Mouse (Mus musculus) small intestine, adult 2 months (tissue): ENCODE data around the gene Ppm1h. TPM values are rescaled to one million over a fixed set of nuclear protein-coding genes. Genes with fewer than 3 reads are reported as not detected.

Source experiments
- H3K27ac ChIP-seq: fragments of 200-500 bp; 2 replicates; pipeline ENCODE4 v1.5.1; 2012; ENCODE audit warnings: low read depth, low read length, control low read depth, inconsistent platforms; ENCODE audit not compliant: insufficient read depth
- H3K27me3 ChIP-seq: fragments of 200-500 bp; 2 replicates; pipeline ENCODE4 v1.6.1; 2012; ENCODE audit warnings: mild to moderate bottlenecking, moderate library complexity, low read length, inconsistent platforms; ENCODE audit not compliant: control insufficient read depth, insufficient read depth
- H3K36me3 ChIP-seq: fragments of 200-500 bp; 2 replicates; pipeline ENCODE4 v1.6.1; 2012; ENCODE audit warnings: mild to moderate bottlenecking, low read length, control low read depth, inconsistent platforms; ENCODE audit not compliant: control insufficient read depth, insufficient read depth
- H3K4me1 ChIP-seq: fragments of 200-500 bp; 2 replicates; pipeline ENCODE4 v1.6.1; 2012; ENCODE audit warnings: low read length, inconsistent platforms, mixed read lengths; ENCODE audit not compliant: control insufficient read depth, insufficient read depth, insufficient read length
- H3K4me3 ChIP-seq: fragments of 200-500 bp; 2 replicates; pipeline ENCODE4 v1.5.1; 2012; ENCODE audit warnings: low read depth, mild to moderate bottlenecking, control low read depth, inconsistent platforms, low read length, moderate library complexity
- CTCF ChIP-seq: fragments of 200-500 bp; IDR thresholded peaks from 2 replicates; pipeline ENCODE4 v1.5.1; 2012; ENCODE audit warnings: low read depth, mild to moderate bottlenecking, control low read depth, inconsistent platforms, low read length, moderate library complexity, mixed read lengths; ENCODE audit not compliant: insufficient replicate concordance, insufficient read length; ENCODE audit errors: extremely low read depth
- POLR2A ChIP-seq: fragments of 200-500 bp; IDR thresholded peaks from 2 replicates; pipeline ENCODE4 v1.6.1; 2012; ENCODE audit warnings: low read depth, mild to moderate bottlenecking, control low read depth, inconsistent platforms, low read length, moderate library complexity
- WGBS: fragments of 180-500 bp; shearing (Covaris S2); methylation state at CpG from one replicate; pipeline ENCODE4 v1.1.7; 2018; 5-methylcytosine and 5-hydroxymethylcytosine counted together
- polyA plus RNA-seq: library from polyadenylated mRNA; depleted of rRNA; stranded (reverse); fragments of >200 nt; gene quantifications from 2 replicates; pipeline ENCODE4 v1.2.3, GENCODE M21; 2012

Gene Ppm1h
- polyA plus RNA-seq, 1 experiment = 14.7 TPM

DNA sequence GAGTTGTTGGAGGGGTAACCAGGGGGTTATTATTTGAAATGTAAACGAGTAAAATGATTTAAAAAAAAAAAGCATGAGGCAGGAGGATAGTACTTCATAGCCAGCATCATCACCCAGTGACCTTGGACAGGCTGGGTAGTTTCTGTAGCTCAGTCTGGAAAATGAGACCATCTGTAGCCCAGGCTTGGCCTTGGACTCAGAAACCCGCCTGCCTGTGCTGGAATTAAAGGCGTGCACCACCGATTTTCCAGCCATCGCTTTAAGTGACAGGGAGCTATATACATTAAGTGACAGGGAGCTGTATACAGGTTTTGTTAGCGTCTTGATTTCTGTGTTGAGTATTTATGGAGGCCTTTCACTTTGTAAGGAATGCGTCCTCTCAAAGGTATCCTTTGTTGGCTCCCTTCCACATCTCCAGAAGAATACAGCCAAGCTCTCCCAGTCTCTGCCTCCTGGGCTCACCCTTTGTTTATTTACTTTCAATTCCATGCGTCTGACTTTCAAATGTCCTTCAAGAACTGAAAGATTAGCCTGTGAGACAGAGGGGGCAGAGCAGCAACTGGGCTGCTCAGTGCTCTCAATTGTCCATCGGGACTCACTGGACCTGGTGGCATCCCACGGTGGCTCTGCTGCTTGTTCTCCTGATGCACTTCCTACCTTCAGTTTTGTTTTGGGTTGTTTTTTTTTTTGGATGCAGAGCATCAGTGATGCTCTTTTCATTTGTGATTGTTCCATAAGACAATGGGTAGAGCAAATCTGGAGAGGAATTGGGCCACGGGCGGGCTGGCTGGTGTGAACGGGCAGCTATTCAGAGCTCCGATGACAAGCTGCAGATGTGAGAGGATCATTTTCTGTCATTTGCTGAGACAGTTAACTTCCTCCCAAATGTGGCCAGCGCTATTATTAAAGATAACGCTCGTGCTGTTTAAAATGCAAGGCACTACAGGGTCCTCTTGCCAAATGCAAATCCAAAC lies 74.7 kb downstream of the Ppm1h start:
- no peak overlapping the region for H3K27ac ChIP-seq
- TF ChIP-seq CTCF (no peak), POLR2A (no peak)

DNA sequence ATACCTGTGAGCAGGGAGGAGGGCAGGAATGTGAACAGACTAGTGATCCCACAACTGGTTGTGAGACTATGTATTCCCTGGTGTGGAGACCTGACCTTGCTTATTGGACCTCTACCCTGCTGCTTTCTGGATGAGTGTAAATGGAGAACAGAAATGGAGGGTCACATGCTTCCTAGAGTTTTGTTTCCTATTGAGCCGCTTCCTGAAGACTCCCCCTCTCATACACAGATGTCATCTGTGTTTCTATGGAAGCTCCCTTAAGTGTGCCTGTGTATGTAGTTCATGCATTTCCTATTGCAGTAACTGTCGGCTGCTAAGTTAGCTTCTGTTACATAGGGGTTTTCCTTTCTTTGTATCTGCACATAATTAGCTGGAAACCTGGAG lies 75.4 kb downstream of the Ppm1h start:
- H3K4me3 ChIP-seq = no peak overlapping the region
- H3K36me3 ChIP-seq = no peaks in the 10 kb centered on the region; the same call in 1 of the 2 replicates
- H3K4me1 ChIP-seq = no peaks in the 10 kb centered on the region
- WGBS = 78% methylated on average over 2 of the region's 2 CpGs
- no peak for TF ChIP-seq POLR2A
- TF ChIP-seq CTCF = no peak
- no peaks in the 10 kb centered on the region for H3K27me3 ChIP-seq
- H3K27ac ChIP-seq = no peak overlapping the region

More for the DNA sequence above, 74.7 kb downstream of the Ppm1h start:
- H3K4me3 ChIP-seq = no peak overlapping the region
- WGBS = 64% methylated on average over 17 of the region's 17 CpGs
- no peaks in the 10 kb centered on the region for H3K4me1 ChIP-seq
- H3K27me3 ChIP-seq = no peaks in the 10 kb centered on the region
- H3K36me3 ChIP-seq = no peaks in the 10 kb centered on the region; the same call in 1 of the 2 replicates

DNA sequence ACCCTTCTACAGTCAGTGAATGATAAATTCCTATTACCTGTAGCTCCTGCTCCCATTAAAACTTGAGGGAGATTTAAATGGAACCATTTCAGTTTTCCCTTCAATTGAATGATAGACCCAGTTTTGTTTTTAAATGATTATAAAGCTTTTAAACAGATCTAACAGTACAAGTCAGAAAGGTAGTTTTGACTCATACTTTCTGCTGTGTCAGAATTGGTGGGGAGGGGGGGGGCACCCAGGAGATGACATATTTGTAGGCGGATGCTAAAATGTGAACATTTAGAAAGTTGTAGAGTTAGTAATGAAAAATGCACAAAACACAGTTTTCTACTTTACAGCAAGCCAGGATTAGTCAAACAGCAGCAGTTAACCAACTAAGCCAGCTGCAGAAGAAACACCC lies 76.4 kb downstream of the Ppm1h start:
- Histone ChIP-seq H3K4me3 (no peak overlapping the region), H3K4me1 (no peaks in the 10 kb centered on the region), H3K27me3 (no peaks in the 10 kb centered on the region), H3K27ac (no peak overlapping the region), H3K36me3 (no peaks in the 10 kb centered on the region)
- WGBS = 98% methylated on average over 1 of the region's 1 CpGs
- TF ChIP-seq CTCF (no peak), POLR2A (no peak)

DNA sequence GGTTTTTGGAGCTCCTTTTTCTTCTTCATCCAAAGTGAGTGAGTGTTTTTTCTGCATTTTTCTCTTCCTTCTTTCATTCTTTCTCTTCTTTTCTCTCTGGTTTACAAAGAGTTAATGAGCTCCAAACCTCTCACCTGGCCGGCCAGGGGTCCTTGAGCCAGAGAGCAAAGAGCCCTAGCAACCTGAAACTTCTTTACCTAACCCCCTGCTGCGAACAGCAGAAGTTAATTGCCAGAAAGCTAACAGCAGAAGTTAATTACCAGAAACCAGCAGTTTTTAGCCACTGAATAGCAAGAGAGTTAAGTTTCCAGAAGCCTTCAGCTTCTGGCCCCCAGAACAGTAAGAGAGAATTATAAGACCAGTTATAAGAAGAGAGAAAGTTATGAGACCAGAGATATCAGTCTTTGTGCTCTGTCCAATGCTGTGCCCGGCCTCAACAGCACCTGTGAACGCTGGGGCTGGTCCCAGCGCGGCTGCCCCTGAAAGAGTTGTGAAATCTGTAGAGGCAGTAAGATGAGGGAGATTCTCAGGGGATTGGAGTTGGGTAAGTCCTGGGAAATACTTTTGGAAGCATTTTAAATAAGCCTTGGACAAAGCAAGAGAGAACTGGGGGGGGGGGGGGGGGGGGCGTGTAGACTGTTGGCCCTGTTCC lies 78.4 kb downstream of the Ppm1h start:
- H3K4me3 ChIP-seq = no peak overlapping the region
- no peak overlapping the region for H3K27ac ChIP-seq
- H3K36me3 ChIP-seq = no peaks in the 10 kb centered on the region
- 62% methylated on average over 7 of the region's 7 CpGs for WGBS
- TF ChIP-seq POLR2A (no peak), CTCF (no peak)
- no peaks in the 10 kb centered on the region for H3K27me3 ChIP-seq
- no peaks in the 10 kb centered on the region for H3K4me1 ChIP-seq

DNA sequence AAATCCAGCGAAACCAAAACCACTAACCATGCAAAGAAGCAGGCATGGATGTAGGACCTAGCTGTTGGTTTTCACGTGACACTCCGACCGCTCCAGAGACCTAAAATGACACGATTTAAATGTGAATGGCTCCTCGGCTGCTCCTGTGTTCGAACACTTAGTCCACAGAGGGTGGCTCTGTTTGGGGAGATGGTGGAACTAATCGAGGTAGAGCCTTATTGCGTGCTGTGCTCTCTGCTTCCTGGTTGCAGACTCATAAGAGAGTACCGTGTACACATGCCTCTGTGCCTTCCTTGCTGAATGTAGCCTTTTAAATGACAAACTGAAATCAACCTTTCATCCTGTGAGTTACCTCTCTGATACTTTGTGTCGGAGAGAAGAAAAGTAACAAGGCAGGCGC lies 79.2 kb downstream of the Ppm1h start:
- Histone ChIP-seq H3K4me3 (no peak overlapping the region), H3K27me3 (no peaks in the 10 kb centered on the region), H3K27ac (no peak overlapping the region), H3K36me3 (no peaks in the 10 kb centered on the region), H3K4me1 (0 out of 2 replicates have a peak, but pooled peaks cover under 1% of the 10 kb centered on the region)
- TF ChIP-seq POLR2A (no peak), CTCF (no peak)
- 83% methylated on average over 12 of the region's 12 CpGs for WGBS

DNA sequence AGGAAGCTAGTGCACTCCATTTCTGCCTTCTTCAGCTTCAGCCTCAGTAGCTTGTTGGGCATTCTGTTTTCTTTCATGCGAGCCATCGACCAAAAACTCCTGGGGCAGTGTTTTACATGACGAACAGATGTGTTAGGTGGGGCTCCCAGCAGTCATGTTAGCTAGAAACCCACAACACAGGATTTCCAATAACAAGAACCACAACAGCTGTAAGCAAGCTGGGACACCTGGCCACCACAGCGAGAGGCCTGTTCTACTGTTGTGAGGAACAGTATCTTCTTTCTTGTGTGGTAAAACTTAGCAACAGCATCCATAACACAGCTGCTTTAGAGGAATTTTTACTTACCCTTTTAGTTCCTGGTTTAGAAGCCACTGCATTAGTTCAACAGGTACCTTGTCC lies 79.8 kb downstream of the Ppm1h start:
- H3K27me3 ChIP-seq = no peaks in the 10 kb centered on the region
- H3K27ac ChIP-seq = no peak overlapping the region
- no peaks in the 10 kb centered on the region for H3K36me3 ChIP-seq
- WGBS = 80% methylated on average over 4 of the region's 4 CpGs
- no peak overlapping the region for H3K4me3 ChIP-seq
- 0 out of 2 replicates have a peak, but pooled peaks cover 3% of the 10 kb centered on the region for H3K4me1 ChIP-seq
- TF ChIP-seq CTCF = no peak
- TF ChIP-seq POLR2A = no peak

DNA sequence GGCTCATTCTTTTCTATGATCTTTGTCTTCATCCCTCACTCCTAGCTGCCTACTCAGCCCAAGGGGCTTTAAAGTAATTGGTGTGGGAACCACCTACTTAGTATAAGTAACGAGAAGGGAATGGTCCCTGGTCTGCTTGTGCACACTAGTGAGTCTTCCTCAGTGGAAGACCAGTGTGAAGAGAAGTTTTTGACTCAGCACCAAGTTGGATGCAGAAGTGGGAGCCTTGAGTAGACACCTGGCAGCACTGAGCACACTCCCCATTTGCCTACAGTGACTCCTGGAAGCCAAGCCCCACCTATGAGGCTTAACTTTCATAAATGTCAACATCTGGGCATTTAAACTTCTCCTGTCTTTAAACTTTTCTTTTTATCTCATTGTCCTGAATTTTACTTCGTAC lies 81.2 kb downstream of the Ppm1h start:
- H3K27me3 ChIP-seq = no peaks in the 10 kb centered on the region
- H3K27ac ChIP-seq = no peak overlapping the region
- H3K4me3 ChIP-seq = no peak overlapping the region
- 82% methylated on average over 2 of the region's 2 CpGs for WGBS
- no peaks in the 10 kb centered on the region for H3K36me3 ChIP-seq
- H3K4me1 ChIP-seq = 0 out of 2 replicates have a peak, but pooled peaks cover 3% of the 10 kb centered on the region
- TF ChIP-seq CTCF (no peak), POLR2A (no peak)
